In genomic region chr17:32634972-32635314, GRCm38 (mm10) we compare ENCODE assay signal across 7 mouse cellular contexts. TPM values are rescaled to one million over a fixed set of nuclear protein-coding genes. Genes with fewer than 3 reads are reported as not detected.
DNase-seq lines count a peak whose midpoint lies in the region; ATAC-seq lines count a peak whose summit lies in the region.

No protein-coding gene starts in this region.

- peak overlapping the region; percentile 60 for H3K4me2 ChIP-seq in intestine, embryonic 16.5 days (ENCODE audit: low read depth, low read length)
- H3K4me2 ChIP-seq in midbrain, embryonic 11.5 days, result peak overlapping the region; percentile 53

- H3K4me3 ChIP-seq in intestine, embryonic 16.5 days (ENCODE audit: low read length), result peak overlapping the region; percentile 44
- peak overlapping the region; percentile 31 for H3K4me3 ChIP-seq in midbrain, embryonic 11.5 days (ENCODE audit: low read depth, low read length)

- peak overlapping the region; percentile 60; the same call in 1 of the 2 replicates for H3K9ac ChIP-seq in intestine, embryonic 16.5 days (ENCODE audit: low read depth, low read length)
- H3K9ac ChIP-seq in midbrain, embryonic 11.5 days (ENCODE audit: low read length), result peak overlapping the region; percentile 55

- H3K27me3 ChIP-seq in intestine, embryonic 16.5 days (replicated peaks; ENCODE audit: control insufficient read depth, insufficient read depth, low read length), result no peaks in the 10 kb centered on the region
- no peaks in the 10 kb centered on the region for H3K27me3 ChIP-seq in midbrain, embryonic 11.5 days (ENCODE audit: control insufficient read depth, insufficient read depth, low read length)

- no peak overlapping the region for H3K27ac ChIP-seq in intestine, embryonic 16.5 days (ENCODE audit: low read length)
- H3K27ac ChIP-seq in midbrain, embryonic 11.5 days (ENCODE audit: low read depth, low read length), result no peak overlapping the region

- H3K36me3 ChIP-seq in intestine, embryonic 16.5 days (ENCODE audit: control insufficient read depth, insufficient read depth, low read length), result no peaks in the 10 kb centered on the region
- H3K36me3 ChIP-seq in midbrain, embryonic 11.5 days (ENCODE audit: control insufficient read depth, insufficient read depth, low read length), result no peaks in the 10 kb centered on the region

- peak; percentile 88 for DNase-seq in adrenal gland, adult 18-20 months (ENCODE audit: low spot score in 2 of 2)
- DNase-seq in embryo, embryonic 11 days, result peak; percentile 86
- peak; percentile 66 to 69 for DNase-seq in gastrocnemius, postnatal 4 days (ENCODE audit: low spot score in 2 of 2)
- peak; percentile 79 to 83 for DNase-seq in left cerebral cortex, postnatal 36 days (ENCODE audit: low spot score in 2 of 2)
- DNase-seq in midbrain, embryonic 11.5 days (ENCODE audit: low spot score, missing footprints), result peak; percentile 99
- peak; percentile 21 for DNase-seq in skeletal muscle tissue, adult 2 months (ENCODE audit: low read depth, low spot score)

- H3K4me1 ChIP-seq in intestine, embryonic 16.5 days (ENCODE audit: control insufficient read depth, insufficient read depth, low read length), result no peaks in the 10 kb centered on the region
- no peaks in the 10 kb centered on the region for H3K4me1 ChIP-seq in midbrain, embryonic 11.5 days (ENCODE audit: control insufficient read depth, insufficient read depth, low read length)

- 1% methylated on average over 17 of the region's 17 CpGs for WGBS in intestine, embryonic 16.5 days
- 1% methylated on average over 17 of the region's 17 CpGs for WGBS in midbrain, embryonic 11.5 days

- intact Hi-C loops in left cerebral cortex, postnatal 36 days (cut with DNase I), result loop anchor here (2.0 to 5.0 kb wide), 3 partner anchors 47 to 317 kb away; no protein-coding TSS in a partner anchor

- ATAC-seq in intestine, embryonic 16.5 days, result peak; percentile 90
- peak; percentile 94 for ATAC-seq in midbrain, embryonic 11.5 days (ENCODE audit: low FRiP score)

- no peaks in the 10 kb centered on the region for H3K9me3 ChIP-seq in intestine, embryonic 16.5 days (ENCODE audit: control insufficient read depth, low read length)
- no peaks in the 10 kb centered on the region for H3K9me3 ChIP-seq in midbrain, embryonic 11.5 days (ENCODE audit: control insufficient read depth, low read length)

RNA-seq across cellular contexts. Expression of gene Cyp4f37, which starts 13.8 kb away (rescaled TPM):
- total RNA-seq in adrenal gland, adult 18-20 months (2021), result not detected
- not detected for total RNA-seq in gastrocnemius, postnatal 4 days (2021)
- polyA plus RNA-seq in intestine, embryonic 16.5 days (2015; fragmentation: Nextera tagmentation; extraction: Ambion mirVana), result not detected in 2 replicates
- total RNA-seq in left cerebral cortex, postnatal 36 days (2021), result not detected
- 0.32 TPM in 1 of 2 replicates, not detected in the other for polyA plus RNA-seq in midbrain, embryonic 11.5 days (2014; fragmentation: Nextera tagmentation; extraction: Ambion mirVana)

RNA-seq across cellular contexts. Expression of gene Cyp4f40, which starts 23.8 kb away (rescaled TPM):
- under 1 TPM in 1 of 2 experiments, not detected in 1; 0.17 TPM for total RNA-seq in adrenal gland, adult 18-20 months (2021)
- total RNA-seq in gastrocnemius, postnatal 4 days (2021), result not detected
- polyA plus RNA-seq in intestine, embryonic 16.5 days (2015; fragmentation: Nextera tagmentation; extraction: Ambion mirVana), result 24.0 and 24.6 TPM in 2 replicates
- total RNA-seq in left cerebral cortex, postnatal 36 days (2021), result not detected
- polyA plus RNA-seq in midbrain, embryonic 11.5 days (2014; fragmentation: Nextera tagmentation; extraction: Ambion mirVana), result not detected in 2 replicates

RNA-seq across cellular contexts. Expression of gene Cyp4f15, which starts 50.5 kb away (rescaled TPM):
- 1 to 10 TPM; 2.3 to 6.1 TPM for total RNA-seq in adrenal gland, adult 18-20 months (2021)
- not detected for total RNA-seq in gastrocnemius, postnatal 4 days (2021)
- polyA plus RNA-seq in intestine, embryonic 16.5 days (2015; fragmentation: Nextera tagmentation; extraction: Ambion mirVana), result 0.26 and 0.28 TPM in 2 replicates
- total RNA-seq in left cerebral cortex, postnatal 36 days (2021), result 10 to 100 TPM; 18.3 to 19.3 TPM
- 0.46 and 1.0 TPM in 2 replicates for polyA plus RNA-seq in midbrain, embryonic 11.5 days (2014; fragmentation: Nextera tagmentation; extraction: Ambion mirVana)

Comparison
In these comparisons a context has a peak if more than half of its experiments do, and no peak if none do; other contexts are left out.
1. DNase-seq: peak in every context shown above with its lines; median percentile 99 in midbrain, embryonic 11.5 days; 88 in adrenal gland, adult 18-20 months; 86 in embryo, embryonic 11 days; 81 in left cerebral cortex, postnatal 36 days; 68 in gastrocnemius, postnatal 4 days; 21 in skeletal muscle tissue, adult 2 months.